Mouse (Mus musculus) left cerebral cortex, postnatal 4 days (tissue): Measurements from ENCODE around the gene Slc1a3. TPM values are rescaled to one million over a fixed set of nuclear protein-coding genes. Genes with fewer than 3 reads are reported as not detected.

Experiments used
- DNase-seq: peaks from one replicate; pipeline ENCODE4 v3.0.0-alpha.2; 2022
- intact Hi-C: fragments of 180-260 bp; cut with DNase I; formaldehyde crosslinking; loops from one replicate; pipeline ENCODE4 v1.15.1; 2025
- total RNA-seq, 2 experiments: library from RNA; stranded (reverse); gene quantifications; 2 replicates each; pipeline ENCODE4 v1.2.3; 2021

Gene Slc1a3
- total RNA-seq, 2 experiments from 2014 or later, result 207 to 215 TPM

DNA sequence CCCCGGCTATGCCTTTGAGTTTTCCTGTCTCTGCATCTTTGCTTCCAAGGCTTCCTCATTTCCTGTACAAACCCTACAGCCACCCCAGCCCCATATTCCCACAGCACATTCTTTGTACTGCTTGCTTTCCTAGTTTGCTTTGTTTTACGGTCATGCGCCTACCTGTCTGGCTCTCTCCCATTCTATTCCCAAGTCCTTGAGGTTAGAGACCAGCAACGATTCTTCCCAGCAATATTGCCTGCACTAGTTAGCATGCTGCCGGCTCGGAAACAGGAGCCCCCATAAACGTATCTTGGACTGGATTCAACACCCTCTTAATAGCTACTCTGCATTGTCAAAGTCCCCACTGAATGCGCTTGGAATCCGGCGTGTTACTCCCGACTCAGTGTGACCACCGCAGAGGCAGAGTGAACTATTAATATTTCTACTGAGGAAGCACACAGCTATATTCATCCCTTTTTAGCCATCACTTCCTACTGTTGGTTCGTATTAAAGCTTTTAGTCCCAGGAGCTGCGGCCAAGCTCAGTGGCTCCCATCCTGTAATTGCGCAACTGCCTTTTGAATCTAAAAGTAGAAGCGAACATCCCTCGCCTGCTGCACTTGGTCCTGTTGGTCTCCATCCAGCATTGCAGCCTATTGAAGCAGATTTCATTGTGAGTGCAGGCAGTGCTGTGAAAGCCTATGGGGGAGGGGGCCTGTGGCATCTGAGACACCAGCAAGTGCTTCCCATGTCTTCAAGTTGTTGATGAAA lies 47.0 kb downstream of the Slc1a3 start:
- intact Hi-C loops, result no loop called here

DNA sequence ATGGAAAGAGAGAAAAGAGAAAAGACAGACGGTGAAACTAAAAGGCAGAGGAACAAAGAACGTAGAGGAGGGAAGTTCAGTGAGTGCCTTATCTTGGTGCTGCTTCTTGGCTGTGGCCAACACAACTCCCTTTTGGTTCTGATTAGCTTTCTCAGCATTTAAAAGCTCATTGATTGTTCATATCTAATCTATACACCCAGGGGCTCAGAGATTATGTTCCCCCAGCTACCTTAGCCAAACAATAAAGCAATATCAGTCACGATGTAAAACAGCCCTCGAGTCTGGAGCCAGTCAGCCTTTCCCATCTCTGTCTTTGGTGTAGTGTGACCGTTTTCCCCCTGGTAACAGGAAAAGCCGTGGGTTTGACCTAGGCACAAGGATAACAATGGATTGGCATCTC lies 48.7 kb downstream of the Slc1a3 start:
- intact Hi-C loops, result no loop called here
- no peak for DNase-seq

More for the DNA sequence above, 47.0 kb downstream of the Slc1a3 start:
- DNase-seq, result peak; percentile 73

DNA sequence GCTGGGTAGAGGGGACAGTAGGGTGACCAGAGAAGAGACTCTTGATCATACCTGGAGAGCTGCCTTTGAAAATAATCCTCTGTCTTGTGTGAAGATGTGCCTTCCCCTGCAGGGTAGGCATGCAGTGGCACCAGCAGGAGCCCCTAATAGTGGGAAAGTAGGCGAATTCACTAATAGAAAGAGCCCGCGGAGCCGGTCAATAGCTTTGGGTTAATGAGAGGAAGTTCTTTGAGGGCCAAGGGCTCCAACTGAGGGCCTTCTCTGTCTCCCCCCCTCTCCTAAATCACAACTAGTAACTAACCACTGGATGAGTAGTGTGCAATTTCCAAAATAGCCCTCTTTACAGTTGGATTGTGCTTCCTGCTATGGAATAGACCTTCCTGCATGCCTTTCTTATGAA lies 50.6 kb downstream of the Slc1a3 start:
- DNase-seq, result no peak
- intact Hi-C loops, result no loop called here

DNA sequence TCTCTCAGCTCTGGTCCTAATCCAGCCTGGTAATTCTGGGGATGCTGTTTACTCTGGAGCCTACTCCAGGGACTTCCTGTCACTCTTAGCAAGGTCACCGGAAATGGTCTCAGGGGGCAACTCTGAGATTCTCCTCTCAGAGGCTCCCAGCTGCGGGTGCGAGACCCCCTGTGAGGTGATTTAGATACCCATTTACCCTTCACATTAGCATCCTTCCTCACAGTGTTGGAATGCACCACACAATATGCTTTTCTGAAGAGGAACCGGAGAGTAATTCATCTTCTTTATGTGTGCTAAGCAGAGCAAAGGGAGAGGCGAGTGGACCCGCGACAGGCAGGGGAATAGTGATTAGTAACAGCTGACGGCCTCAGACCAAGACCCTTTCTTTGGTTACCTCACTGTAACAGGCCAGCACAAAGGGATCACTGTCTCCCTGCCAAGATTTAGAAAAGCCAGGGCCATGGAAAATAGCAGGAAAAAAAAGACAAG lies 51.0 kb downstream of the Slc1a3 start:
- peak; percentile 43 for DNase-seq

GRCm38 (mm10) chr15:8658086-8658980 lies 52.2 kb downstream of the Slc1a3 start:
- DNase-seq, result no peak
- intact Hi-C loops, result no loop called here

More for the DNA sequence above, 51.0 kb downstream of the Slc1a3 start:
- intact Hi-C loops, result no loop called here

DNA sequence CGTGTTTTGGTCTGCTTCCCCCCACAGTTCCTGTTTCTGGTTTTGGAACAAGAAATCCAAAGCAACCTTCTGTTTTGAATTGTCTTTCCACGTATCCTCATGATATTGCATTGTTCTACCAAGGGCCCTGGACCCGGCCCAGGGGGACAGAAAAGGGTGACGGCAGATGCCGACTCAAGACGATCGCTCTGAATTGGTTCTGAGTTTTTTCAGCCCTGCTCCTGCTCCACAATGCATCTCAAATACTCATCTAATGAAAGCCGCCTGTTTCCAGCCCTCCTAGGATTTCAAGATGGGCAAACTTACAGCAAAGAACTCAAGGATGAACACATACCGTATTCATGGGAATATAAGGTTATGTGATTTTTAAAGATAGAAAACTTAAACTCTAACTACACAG lies 55.3 kb downstream of the Slc1a3 start:
- intact Hi-C loops, result no loop called here
- no peak for DNase-seq

- intact Hi-C loops, result no loop called here
- no peak for DNase-seq
These were observed 57.9 kb downstream of the Slc1a3 start for GRCm38 (mm10) chr15:8652637-8653036.

DNA sequence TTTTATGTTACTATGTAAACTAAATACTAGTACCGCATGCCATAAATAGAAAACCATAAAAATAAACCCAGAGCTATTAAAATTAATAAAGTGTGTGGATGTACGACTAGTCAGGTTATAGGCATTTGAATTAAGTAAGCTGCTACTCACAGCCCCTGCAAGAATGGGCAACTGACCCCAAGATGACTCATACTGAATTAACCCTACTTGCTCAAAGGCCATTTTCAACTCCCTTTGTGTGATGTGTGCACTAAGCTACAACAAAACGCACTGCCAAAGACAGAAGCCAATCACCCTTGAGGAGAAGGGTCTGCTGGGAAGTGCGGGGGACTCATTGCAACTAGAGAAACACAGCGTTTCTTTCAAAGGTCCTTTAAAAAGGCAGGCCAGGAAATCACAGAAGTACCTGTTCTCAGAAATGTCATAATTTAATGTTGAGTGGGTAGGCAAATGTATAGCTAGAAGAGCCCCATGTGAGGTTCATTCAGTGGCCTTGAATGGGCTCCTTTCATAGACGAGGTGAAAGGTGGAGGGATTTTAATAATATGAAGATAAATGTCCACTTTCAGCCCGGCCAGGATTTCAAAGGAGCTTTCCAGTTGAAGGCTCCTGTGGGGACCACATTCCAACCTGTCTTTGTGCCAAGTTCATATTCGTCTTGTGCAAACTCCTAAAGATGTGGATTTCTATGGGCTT lies 66.4 kb downstream of the Slc1a3 start:
- DNase-seq, result no peak
- intact Hi-C loops, result no loop called here

DNA sequence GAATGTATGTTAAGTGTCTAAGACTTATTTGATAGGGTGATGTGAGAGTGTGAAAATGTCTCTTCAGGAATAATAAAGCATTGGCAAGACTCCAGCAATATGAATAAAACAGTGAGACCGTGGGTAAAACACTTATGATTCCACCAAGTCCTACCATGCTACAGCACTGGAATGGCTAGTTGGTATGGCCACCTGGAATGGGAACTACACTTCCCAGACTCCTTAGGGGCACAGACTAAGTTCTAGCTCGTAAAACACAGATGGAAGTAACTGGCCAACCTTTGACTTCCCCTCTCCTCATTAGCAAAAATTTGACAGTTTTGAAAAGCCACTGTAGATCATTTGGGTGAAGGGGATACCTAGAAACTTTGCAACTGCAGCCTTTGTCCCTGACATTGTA lies 70.7 kb downstream of the Slc1a3 start:
- intact Hi-C loops, result no loop called here
- no peak for DNase-seq

- intact Hi-C loops, result no loop called here
These were observed 71.8 kb downstream of the Slc1a3 start for GRCm38 (mm10) chr15:8638568-8639325.

GRCm38 (mm10) chr15:8637283-8637682 lies 73.3 kb downstream of the Slc1a3 start:
- no peak for DNase-seq
- intact Hi-C loops, result no loop called here

More at GRCm38 (mm10) chr15:8638568-8639325, 71.8 kb downstream of the Slc1a3 start:
- no peak for DNase-seq

GRCm38 (mm10) chr15:8635974-8636373 lies 74.6 kb downstream of the Slc1a3 start:
- intact Hi-C loops, result no loop called here
- DNase-seq, result no peak

- intact Hi-C loops, result loop anchor here (5.0 kb wide), 1 partner anchor 77 kb away; the partner anchor contains the start of gene Slc1a3
- no peak for DNase-seq
These were observed 75.8 kb downstream of the Slc1a3 start for GRCm38 (mm10) chr15:8634807-8635206.

DNA sequence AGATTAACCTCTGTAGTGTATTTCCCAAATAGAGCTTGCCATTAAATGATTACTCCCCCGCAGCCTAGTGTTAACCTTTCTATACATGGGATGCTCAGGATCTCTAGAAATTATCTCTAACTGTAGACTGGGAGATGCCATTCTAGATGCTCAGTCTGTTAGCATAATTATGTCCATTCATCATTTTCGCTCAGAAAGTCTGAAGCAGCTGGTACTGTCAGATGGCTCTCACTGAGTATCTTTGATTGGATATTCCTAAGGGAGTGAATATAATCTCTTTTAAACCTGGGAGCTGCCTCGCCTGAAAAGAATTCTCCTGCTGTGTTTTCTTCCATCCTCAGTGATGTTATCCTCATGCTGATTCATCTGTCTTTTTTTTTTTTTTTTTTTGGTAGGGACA lies 76.2 kb downstream of the Slc1a3 start:
- DNase-seq, result no peak
- intact Hi-C loops, result loop anchor here (5.0 kb wide), 1 partner anchor 78 kb away; the partner anchor contains the start of gene Slc1a3

GRCm38 (mm10) chr15:8633375-8633774 lies 77.2 kb downstream of the Slc1a3 start:
- intact Hi-C loops, result loop anchor here (5.0 kb wide), 1 partner anchor 79 kb away; the partner anchor contains the start of gene Slc1a3
- DNase-seq, result peak; percentile 60

- peak; percentile 42 for DNase-seq
- intact Hi-C loops, result loop anchor here (5.0 kb wide), 1 partner anchor 80 kb away; the partner anchor contains the start of gene Slc1a3
These were observed 78.2 kb downstream of the Slc1a3 start for GRCm38 (mm10) chr15:8632361-8632760.

DNA sequence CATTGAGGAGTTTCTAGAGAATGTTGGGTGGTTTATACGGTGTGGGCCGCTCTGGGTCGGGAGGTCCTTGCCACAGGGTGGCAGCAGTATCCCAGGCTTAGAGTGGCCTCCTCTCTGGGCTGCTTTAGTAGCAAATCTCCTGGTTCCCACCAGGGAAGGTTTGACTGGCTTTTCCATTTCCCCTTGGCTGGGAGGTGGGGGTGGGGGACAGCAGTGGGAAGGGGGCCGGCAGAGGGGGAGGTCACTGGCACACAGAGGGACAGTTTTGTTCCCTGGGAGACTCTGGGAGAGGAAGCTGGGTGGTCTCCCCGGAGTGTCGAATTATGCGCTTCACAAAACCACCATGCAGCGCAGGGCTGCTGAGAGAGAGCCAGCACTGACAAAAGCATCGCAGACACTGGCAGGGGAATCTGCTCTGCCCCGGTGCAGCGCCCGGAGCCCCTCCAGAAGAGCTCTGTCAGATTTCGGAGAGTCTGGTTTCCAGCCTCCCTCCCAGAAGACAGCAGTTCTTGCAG lies 81.2 kb downstream of the Slc1a3 start:
- intact Hi-C loops, result loop anchor here (2.0 kb wide), 1 partner anchor 255 kb away; no protein-coding TSS in a partner anchor
- peak; percentile 86 for DNase-seq

GRCm38 (mm10) chr15:8628150-8628549 lies 82.4 kb downstream of the Slc1a3 start:
- intact Hi-C loops, result loop anchor here (2.0 kb wide), 1 partner anchor 257 kb away; no protein-coding TSS in a partner anchor
- DNase-seq, result no peak

DNA sequence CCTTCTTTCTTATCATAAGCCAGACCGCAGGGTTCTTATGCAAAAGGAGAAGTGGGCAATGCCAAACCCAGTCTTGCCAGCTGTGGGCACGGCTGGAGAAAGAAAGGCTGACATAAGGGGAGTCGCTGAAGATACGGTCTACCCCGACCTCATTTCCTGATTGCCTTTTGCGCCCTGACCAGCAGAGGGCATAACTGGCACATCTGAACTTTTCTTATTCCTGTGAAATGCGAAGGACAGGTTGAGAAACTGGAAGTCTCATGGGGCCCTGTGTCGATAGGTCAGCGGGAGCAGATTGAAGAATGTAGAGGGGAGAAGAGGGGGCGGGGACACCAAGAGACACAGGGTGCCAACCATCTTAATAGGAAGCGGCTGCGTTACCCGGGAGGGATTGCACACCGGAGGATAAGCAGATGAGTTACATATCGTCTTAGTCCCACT lies 83.4 kb downstream of the Slc1a3 start:
- intact Hi-C loops, result no loop called here

More for the DNA sequence above, 83.4 kb downstream of the Slc1a3 start:
- DNase-seq, result peak; percentile 72
